Mouse (Mus musculus) gastrocnemius, postnatal 25 days (tissue): ENCODE results near the gene Fbxw4. TPM values are rescaled to one million over a fixed set of nuclear protein-coding genes. Genes with fewer than 3 reads are reported as not detected.

Experiments
- DNase-seq: peaks from one replicate; pipeline ENCODE4 v3.0.0; 2022
- long read RNA-seq, 2 experiments: library from polyadenylated mRNA; stranded (forward); transcript quantifications; one replicate each; pipeline ENCODE4 v2.0.0; 2021
- total RNA-seq, 2 experiments: library from RNA; stranded (reverse); gene quantifications; 1 replicate in 1 of 2; 2 replicates in 1 of 2; pipeline ENCODE4 v1.2.3; 2021

The Fbxw4 gene
- total RNA-seq, result 10 to 100 TPM; 20.4 to 23.7 TPM
- long read RNA-seq, experiment 1, transcript Fbxw4-206 (5 exons, 1,295 nt), result minor isoform, 5 of 24 reads
- long read RNA-seq, experiment 1, transcript Fbxw4-201 (9 exons, 2,068 nt), result major isoform, 9 of 24 reads
- long read RNA-seq, experiment 1, partial matches to known transcripts, result 2 of 24 reads
- long read RNA-seq, experiment 1, other reads (novel, unspliced or antisense), result 8 of 24 reads
- long read RNA-seq, experiment 2, transcript Fbxw4-201 (9 exons, 2,068 nt), result major isoform, 15 of 26 reads
- long read RNA-seq, experiment 2, partial matches to known transcripts, result 1 of 26 reads
- long read RNA-seq, experiment 2, other reads (novel, unspliced or antisense), result 10 of 26 reads

DNA sequence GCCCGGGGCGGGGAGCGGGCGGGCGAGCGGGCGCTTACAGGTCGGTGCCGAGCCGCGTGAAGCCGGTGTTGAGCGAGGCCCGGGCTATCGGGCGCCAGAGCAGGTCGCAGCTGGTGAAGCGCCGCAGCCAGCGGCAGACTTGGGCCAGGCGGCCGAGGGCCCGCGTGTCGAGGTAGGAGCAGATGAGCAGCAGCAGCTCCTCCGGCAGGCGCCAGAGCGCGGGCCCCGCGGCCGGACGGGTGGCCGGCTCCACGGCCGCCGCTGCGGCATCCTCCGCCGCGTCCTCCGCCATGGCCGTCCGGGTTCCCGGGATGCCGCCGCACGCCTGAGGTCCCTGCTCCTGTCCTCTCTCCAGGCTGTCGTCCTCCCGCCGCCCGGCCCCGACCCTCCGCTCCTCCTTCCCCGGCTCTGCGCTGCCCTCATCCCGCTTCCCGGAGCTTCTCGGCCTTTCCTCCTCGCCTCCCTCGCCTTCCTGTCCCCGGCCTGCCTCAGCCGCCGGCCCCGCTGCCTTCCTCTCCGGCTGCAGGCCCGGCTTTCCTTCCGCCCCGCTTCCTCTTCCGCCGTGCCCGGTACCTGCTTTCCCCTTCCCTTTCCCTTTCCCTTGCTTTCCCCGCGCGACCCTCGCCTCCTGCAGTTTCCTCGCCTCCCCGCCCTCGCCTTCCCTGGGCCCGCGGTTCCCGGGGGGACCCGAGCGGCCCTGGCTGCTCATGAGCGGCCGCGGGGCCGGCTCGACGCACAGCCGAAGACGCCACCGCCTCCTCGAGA is at the start of gene Fbxw4:
TSS of gene Fbxw4 (minus strand) at position 575 of the 765 bp plus-strand sequence.
- peak; percentile 69 for DNase-seq

DNA sequence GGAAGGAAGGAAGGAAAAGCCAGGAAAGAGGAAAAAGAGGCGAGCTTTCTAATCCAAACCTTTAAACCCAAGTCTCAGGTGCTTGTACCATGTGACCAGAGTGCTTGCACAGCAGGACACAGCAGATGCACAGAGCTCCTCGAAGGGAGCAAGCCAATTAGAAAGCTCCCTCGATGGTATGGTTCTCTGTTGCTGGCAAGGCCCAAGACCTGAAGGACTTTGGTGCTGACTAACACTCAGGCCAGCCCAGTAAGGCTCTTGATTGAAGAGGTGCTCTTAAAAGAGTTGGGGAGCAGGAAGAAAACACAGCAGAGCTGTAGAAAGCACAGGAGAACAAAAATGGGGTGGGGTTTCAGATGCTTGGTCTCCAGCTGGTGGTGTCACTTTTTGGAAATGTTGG is 48.6 kb upstream of the Fbxw4 start:
- no peak for DNase-seq

DNA sequence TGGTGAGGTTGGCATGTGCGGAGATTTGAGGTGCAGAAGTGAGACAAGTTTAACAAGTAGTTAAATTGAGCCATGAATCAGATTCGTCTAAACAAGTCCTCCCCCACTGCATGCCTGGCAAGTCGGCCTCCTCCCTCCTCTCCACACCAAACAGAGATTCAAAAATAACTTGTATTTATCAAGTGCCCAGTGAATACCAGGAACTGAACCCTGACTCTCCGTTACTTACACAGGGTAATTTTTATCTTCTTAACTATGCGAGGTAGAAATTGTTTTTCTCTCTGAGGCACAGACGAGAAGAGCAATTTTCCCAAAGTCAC is 36.1 kb upstream of the Fbxw4 start:
- no peak for DNase-seq

GRCm38 (mm10) chr19:45695496-45696280 is 35.6 kb upstream of the Fbxw4 start:
- no peak for DNase-seq

DNA sequence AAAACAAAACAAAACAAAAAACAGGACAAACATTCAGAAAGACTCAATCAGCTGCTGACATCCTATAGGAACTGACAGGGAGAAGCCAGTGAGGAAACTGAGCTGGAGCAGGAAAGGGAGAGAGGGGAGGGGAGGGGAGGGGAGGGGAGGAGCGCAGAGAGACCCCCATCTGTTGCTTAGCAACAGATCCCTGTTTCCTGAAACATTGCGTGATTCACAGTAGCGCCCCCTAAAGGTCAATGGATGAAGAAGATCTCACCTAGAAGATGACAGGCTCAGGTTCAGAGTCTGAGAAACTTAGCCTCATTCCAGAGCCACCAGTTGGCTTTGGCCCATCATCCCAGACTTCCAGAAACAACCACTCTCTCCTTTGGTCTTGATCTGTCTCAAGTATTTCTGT is 33.9 kb upstream of the Fbxw4 start:
- no peak for DNase-seq

DNA sequence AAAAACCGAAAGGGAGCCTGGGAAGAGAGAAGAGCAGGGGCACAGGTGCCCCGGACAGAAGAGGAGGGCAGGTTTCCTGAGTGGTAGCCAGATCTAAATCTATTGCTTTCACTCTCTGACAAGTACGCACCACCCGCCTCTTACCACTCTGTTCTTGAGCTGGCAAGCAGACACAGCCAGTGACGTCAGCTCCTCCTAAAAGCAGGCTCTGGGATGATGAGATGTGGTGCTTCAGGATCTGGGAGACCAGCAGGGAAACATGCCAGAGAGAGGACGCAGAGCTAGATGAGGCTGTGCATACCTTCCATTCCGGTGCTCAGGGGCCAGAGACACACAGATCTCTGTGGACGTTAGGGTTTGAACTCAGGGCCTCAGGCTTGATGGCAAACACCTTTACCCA is 32.1 kb upstream of the Fbxw4 start:
- DNase-seq, result no peak

GRCm38 (mm10) chr19:45691001-45691535 is 31.0 kb upstream of the Fbxw4 start:
- DNase-seq, result no peak

- DNase-seq, result no peak
Measured at GRCm38 (mm10) chr19:45687001-45687400, 26.9 kb upstream of the Fbxw4 start.

DNA sequence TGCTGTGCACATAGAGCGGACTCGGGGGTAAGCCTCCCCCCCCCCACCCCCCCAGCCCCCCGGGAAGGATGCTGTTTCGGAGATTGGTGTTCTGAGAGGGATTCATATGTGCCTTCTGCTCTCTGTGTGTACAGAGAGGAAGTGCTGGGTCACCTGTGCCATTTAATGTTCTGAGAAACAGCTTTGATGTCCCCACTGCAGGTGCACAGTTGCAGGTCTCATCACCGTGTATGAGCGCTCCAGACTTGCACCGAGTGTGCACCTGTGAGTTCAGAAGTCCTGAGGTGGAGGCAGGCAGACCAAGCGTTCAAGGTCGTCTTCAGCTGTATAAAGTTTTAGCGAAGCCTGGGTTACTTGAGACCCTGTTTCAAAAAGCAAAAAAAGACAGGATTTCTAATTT is 23.6 kb upstream of the Fbxw4 start:
- DNase-seq, result no peak

DNA sequence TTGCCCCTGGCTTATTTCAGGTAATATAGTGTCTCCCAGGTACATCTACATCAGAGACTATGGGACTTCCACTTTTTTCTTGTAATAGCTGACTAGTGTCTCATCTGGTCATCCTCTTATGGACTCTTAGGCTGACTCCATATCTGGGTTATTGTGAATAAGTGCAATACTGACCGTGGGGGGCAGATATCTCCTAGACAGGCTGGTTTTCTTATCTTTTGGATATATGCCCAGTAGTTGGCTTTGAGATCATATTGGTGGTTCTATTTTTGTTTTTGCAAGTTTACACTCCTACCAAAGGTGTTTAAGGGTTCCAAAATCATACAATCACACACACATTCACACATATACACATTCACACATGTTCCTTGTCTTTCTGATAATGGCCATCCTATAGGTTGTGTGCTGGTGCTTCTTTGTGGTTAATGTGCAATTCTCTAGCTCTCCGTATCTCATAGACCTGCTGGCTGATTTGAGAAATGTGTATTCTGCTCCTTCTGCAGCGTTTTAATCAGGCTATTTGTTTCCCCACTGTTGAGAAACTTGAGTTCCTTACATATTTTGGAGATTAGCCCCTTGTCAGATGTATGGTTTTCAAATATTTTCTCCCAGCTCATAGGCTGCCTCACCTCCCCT is 20.5 kb upstream of the Fbxw4 start:
- DNase-seq, result no peak

DNA sequence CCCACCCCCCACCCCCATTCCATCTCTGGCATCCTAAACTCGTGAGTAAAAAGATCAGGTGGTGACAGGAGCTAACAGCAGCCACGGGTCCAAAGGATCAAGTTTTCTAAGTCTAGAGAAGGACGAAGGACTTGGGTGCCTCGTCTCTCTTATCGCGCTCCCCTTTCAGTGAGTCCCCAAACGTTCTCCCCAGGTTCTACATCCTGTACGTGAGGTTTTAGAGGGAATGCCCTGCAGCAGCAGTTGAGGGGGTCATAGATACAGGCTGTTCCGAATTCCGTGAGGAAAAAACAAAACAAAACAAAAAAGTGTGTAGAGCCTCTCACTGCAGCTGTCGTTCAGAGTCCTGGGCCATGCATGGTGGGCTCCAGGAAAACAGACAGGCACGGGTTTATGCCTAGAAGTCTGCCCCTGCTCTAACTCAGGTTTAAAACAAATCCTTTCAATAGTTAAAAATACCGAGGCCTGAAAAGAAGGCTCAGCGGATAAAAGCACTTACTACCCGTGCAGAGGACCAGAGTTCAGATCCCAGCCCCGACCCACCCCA is 16.7 kb upstream of the Fbxw4 start:
- no peak for DNase-seq

GRCm38 (mm10) chr19:45675720-45676581 is 15.8 kb upstream of the Fbxw4 start:
- no peak for DNase-seq

DNA sequence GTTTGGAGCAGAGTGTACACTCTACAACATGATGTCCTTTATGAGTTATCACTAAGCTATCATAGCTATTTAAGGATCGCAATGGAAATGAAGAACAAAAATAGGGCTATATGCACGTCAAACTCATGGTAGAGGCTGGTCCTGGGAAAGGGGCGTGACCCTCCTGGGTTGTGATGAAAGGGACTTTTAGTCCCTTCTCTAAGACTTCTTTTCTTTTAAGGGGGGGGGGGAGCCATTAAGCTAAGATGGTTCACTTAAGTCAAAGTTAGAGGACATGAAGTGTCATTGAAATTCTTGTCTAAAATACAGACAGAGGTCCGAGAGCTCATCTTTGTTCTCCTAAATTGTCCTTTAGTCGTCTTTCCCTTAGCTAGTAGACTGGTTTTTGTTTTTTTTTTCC is 15.1 kb upstream of the Fbxw4 start:
- no peak for DNase-seq

DNA sequence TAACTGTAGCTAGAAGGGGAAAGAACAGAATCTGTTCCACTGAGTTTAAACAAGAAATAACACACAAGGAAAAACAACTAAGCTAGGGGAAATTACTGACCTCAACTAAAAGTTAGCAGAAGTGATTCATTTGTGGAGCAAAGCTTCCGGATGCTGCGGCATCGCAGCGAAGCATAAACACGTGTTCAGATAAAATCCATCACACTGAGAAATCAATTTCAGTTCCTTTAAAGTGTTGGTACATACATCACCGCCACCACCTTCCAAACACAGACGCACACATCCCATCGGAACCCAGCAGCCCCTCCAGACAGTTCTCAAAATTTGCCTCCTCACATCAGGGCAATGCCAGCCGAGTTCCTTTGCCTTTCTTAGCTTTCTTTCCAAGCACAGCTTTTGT is 12.9 kb upstream of the Fbxw4 start:
- no peak for DNase-seq

GRCm38 (mm10) chr19:45668986-45669385 is 8.9 kb upstream of the Fbxw4 start:
- DNase-seq, result no peak

DNA sequence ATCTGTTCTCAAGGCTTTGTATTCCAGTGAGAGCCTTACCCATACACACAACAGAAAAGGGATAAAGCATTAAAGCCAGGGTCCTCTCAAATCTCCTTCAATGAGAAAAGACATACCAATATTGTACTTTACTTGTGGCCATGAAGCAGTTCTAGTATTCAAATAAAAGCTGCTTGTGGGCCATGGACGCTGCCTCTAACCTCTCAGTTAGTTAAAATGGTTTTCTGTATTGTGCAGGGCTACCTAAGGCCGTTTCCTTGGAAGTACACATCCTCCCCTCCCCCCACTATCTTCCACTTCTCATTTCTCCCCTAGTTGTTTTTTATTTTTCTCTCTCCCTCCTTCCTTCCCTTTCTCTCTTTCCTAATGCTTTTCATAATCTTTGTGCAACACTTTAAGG is 3.7 kb upstream of the Fbxw4 start:
- no peak for DNase-seq

- no peak for DNase-seq
Measured at GRCm38 (mm10) chr19:45660503-45660790, 335 bp upstream of the Fbxw4 start.

GRCm38 (mm10) chr19:45659301-45659737 is 793 bp downstream of the Fbxw4 start:
- DNase-seq, result peak; percentile 20

- no peak for DNase-seq
Measured at GRCm38 (mm10) chr19:45658556-45659268, 1.4 kb downstream of the Fbxw4 start.

GRCm38 (mm10) chr19:45657828-45658227 is 2.3 kb downstream of the Fbxw4 start:
- DNase-seq, result no peak
